Mouse (Mus musculus): ENCODE measurements around the gene Trhr2. TPM values are rescaled to one million over a fixed set of nuclear protein-coding genes. Genes with fewer than 3 reads are reported as not detected.

Gene Trhr2
- polyA plus RNA-seq, 1 experiment from 2014 or later, result not detected

DNA sequence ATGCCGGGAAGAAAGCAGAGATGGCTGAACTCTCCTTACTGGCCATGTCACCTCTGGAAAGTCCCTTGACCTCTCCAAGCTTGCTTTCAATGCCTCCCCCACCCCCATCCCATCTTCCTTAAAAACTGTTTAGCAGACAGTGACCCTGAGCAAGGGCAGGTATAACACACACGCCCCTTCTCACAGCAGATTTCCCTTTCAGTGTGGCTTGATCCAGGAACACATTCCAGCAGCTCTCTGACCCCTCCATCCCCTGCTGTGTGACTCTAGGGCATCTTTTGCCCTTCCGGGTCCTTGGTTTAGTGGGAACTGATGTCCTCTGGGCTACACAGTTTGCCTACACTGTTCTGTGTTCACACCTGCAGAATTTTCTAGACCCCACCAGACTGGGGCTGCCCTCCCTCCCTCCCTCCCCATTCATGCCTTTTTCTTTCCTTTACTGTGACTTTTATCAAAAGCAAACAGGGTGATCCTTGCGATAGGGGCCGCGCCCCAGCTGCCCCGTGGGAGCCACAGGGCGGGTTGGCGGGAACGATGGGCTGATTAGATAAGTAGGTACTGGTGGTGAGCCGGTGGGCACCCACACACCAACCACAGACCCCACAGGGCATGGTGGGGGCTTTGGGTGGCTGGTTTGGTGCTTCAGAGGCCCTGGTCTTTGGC is 41.4 kb downstream of the Trhr2 start:
- Histone ChIP-seq H3K27ac (no peak overlapping the region), H3K27me3 (ENCODE audit: control insufficient read depth, insufficient read depth, low read length) (no peaks in the 10 kb centered on the region), H3K4me1 (replicated peaks; ENCODE audit: control insufficient read depth, insufficient read depth, low read length) (peaks cover 14% of the 10 kb centered on the region), H3K9ac (no peak overlapping the region), H3K9me3 (ENCODE audit: control insufficient read depth, low read length) (no peaks in the 10 kb centered on the region), H3K36me3 (replicated peaks; ENCODE audit: control insufficient read depth, insufficient read depth) (no peaks in the 10 kb centered on the region), H3K4me3 (replicated peaks; ENCODE audit: low read length) (no peak overlapping the region), H3K4me2 (replicated peaks) (no peak overlapping the region)
- 80% methylated on average over 11 of the region's 11 CpGs for WGBS
- DNase-seq (ENCODE audit: low spot score) (no peak), ATAC-seq (ENCODE audit: low FRiP score) (no peak)

- Histone ChIP-seq H3K9me3 (ENCODE audit: control insufficient read depth, low read length) (no peaks in the 10 kb centered on the region), H3K4me3 (replicated peaks; ENCODE audit: low read length) (no peak overlapping the region), H3K27ac (no peak overlapping the region), H3K4me1 (replicated peaks; ENCODE audit: control insufficient read depth, insufficient read depth, low read length) (peaks cover 10% of the 10 kb centered on the region), H3K9ac (no peak overlapping the region), H3K27me3 (ENCODE audit: control insufficient read depth, insufficient read depth, low read length) (no peaks in the 10 kb centered on the region), H3K4me2 (replicated peaks) (no peak overlapping the region), H3K36me3 (replicated peaks; ENCODE audit: control insufficient read depth, insufficient read depth) (no peaks in the 10 kb centered on the region)
- ATAC-seq (ENCODE audit: low FRiP score) (no peak), DNase-seq (ENCODE audit: low spot score) (no peak)
- WGBS, result 58% methylated on average over 8 of the region's 8 CpGs
These were observed 42.5 kb downstream of the Trhr2 start for GRCm38 (mm10) chr8:122317918-122318475.

DNA sequence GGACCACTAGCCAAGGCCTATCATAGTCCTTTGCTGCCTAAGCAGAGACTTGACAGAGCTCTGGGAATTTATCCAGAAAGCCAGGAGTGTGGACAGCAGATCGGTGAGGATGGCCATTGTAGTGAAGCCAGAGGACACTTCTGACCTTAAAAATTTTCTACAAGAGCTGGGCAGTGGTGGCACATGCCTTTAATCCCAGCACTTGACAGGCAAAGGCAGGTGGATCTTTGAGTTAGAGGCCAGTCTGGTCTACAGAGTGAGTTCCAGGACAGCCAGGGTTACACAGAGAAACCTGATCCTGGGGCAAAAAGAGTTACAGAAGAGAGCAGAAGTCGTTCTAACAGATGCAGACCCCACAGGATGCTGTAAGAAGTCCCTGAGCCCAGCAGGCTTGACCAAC is 44.1 kb downstream of the Trhr2 start:
- Histone ChIP-seq H3K27ac (no peak overlapping the region), H3K4me3 (replicated peaks; ENCODE audit: low read length) (no peak overlapping the region), H3K9ac (no peak overlapping the region), H3K9me3 (ENCODE audit: control insufficient read depth, low read length) (no peaks in the 10 kb centered on the region), H3K27me3 (ENCODE audit: control insufficient read depth, insufficient read depth, low read length) (no peaks in the 10 kb centered on the region), H3K4me1 (replicated peaks; ENCODE audit: control insufficient read depth, insufficient read depth, low read length) (peaks cover 10% of the 10 kb centered on the region), H3K36me3 (replicated peaks; ENCODE audit: control insufficient read depth, insufficient read depth) (no peaks in the 10 kb centered on the region), H3K4me2 (replicated peaks) (no peak overlapping the region)
- DNase-seq (ENCODE audit: low spot score), result no peak
- WGBS, result 64% methylated on average over 2 of the region's 2 CpGs
- ATAC-seq (ENCODE audit: low FRiP score), result no peak

DNA sequence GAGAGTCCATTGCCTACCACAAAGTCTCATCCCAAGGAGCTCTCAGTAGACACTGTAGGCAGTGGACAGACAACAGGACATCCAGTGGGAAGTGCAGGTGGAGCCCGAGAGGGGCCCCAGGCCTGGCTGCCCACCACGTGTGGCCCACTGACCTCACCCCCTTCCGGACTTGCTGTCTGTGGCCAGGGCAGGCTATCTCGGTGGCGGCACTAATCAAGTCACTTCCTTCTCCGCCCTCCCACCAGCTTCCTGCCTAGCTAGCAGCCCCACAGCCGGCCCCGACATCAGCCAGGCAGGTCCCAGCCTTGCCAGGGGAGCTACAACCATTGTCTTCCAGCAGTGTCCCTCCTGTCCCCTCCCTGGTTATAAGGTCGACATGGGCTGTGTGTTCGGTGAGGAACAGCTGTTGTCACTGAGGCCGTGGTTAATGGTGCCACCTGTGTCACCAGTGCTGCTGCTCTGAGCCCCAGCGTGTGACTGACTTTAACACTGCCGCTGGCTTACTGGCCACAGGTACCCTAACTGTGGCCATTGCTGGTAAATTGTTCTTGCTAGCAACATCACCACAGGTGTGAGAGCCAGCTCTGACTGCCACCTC is 45.5 kb downstream of the Trhr2 start:
- WGBS, result 58% methylated on average over 13 of the region's 13 CpGs
- no peaks in the 10 kb centered on the region for H3K9me3 ChIP-seq (ENCODE audit: control insufficient read depth, low read length)
- H3K4me2 ChIP-seq (replicated peaks), result no peak overlapping the region
- no peak overlapping the region for H3K9ac ChIP-seq
- H3K4me3 ChIP-seq (replicated peaks; ENCODE audit: low read length), result no peak overlapping the region
- H3K27ac ChIP-seq, result no peak overlapping the region
- DNase-seq (ENCODE audit: low spot score) (no peak), ATAC-seq (ENCODE audit: low FRiP score) (no peak)
- H3K27me3 ChIP-seq (ENCODE audit: control insufficient read depth, insufficient read depth, low read length), result no peaks in the 10 kb centered on the region
- no peaks in the 10 kb centered on the region for H3K4me1 ChIP-seq (replicated peaks; ENCODE audit: control insufficient read depth, insufficient read depth, low read length)
- H3K36me3 ChIP-seq (replicated peaks; ENCODE audit: control insufficient read depth, insufficient read depth), result no peaks in the 10 kb centered on the region

- Histone ChIP-seq H3K4me1 (replicated peaks; ENCODE audit: control insufficient read depth, insufficient read depth, low read length) (no peaks in the 10 kb centered on the region), H3K36me3 (replicated peaks; ENCODE audit: control insufficient read depth, insufficient read depth) (no peaks in the 10 kb centered on the region), H3K9ac (no peak overlapping the region), H3K4me3 (replicated peaks; ENCODE audit: low read length) (no peak overlapping the region), H3K27me3 (ENCODE audit: control insufficient read depth, insufficient read depth, low read length) (no peaks in the 10 kb centered on the region), H3K27ac (no peak overlapping the region), H3K9me3 (ENCODE audit: control insufficient read depth, low read length) (no peaks in the 10 kb centered on the region), H3K4me2 (replicated peaks) (no peak overlapping the region)
- ATAC-seq (ENCODE audit: low FRiP score) (no peak), DNase-seq (ENCODE audit: low spot score) (no peak)
- WGBS, result 75% methylated on average over 12 of the region's 12 CpGs
These were observed 47.2 kb downstream of the Trhr2 start for GRCm38 (mm10) chr8:122313310-122313709.

DNA sequence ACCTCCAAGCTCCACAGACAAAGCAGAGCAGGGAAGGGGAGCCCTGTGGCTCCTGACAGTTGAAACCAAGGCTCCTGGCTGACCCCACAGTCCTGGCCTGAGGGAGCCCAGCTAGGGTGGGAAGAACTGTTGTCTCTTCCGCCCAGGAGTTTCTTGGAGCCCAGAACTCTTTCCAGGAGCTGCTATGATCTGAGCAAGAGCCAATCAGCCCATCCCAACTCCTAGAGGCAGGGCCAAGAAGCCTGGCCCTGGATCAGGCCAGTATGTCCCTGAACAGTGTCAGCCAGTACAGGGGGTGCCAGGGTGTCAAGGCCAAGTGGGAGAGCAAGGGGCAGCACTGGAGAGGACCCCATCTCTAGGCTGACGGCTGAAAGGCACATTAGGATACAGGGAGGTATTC is 48.0 kb downstream of the Trhr2 start:
- Histone ChIP-seq H3K36me3 (replicated peaks; ENCODE audit: control insufficient read depth, insufficient read depth) (no peaks in the 10 kb centered on the region), H3K4me3 (replicated peaks; ENCODE audit: low read length) (no peak overlapping the region), H3K4me1 (replicated peaks; ENCODE audit: control insufficient read depth, insufficient read depth, low read length) (peaks cover 2% of the 10 kb centered on the region; the same call in 1 of the 2 replicates), H3K4me2 (replicated peaks) (no peak overlapping the region), H3K9me3 (ENCODE audit: control insufficient read depth, low read length) (no peaks in the 10 kb centered on the region), H3K27me3 (ENCODE audit: control insufficient read depth, insufficient read depth, low read length) (no peaks in the 10 kb centered on the region), H3K27ac (no peak overlapping the region), H3K9ac (no peak overlapping the region)
- ATAC-seq (ENCODE audit: low FRiP score), result no peak
- DNase-seq (ENCODE audit: low spot score), result no peak
- WGBS, result 78% methylated on average over 2 of the region's 2 CpGs

DNA sequence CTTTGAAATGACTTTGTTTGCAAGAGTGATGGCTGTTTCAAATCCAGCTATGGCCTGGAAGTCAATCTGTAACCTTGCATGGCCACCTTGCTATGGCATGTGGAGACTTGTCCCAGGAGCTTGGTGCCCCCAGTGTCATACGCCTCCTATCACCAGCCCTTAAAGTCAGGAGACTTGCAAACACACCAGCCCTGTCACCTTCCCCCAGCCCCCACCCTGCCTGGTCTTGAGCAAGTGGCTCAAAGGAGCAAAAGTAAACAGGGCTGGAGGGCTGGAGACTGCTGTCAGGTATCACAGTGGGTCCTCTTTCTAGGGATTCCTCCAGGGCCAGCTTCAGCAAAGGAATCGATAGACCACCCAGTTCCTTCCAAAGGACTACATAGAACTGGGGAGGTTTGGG is 49.4 kb downstream of the Trhr2 start:
- DNase-seq (ENCODE audit: low spot score), result no peak
- Histone ChIP-seq H3K4me1 (replicated peaks; ENCODE audit: control insufficient read depth, insufficient read depth, low read length) (peaks cover 14% of the 10 kb centered on the region), H3K4me2 (replicated peaks) (no peak overlapping the region), H3K9ac (no peak overlapping the region), H3K27me3 (ENCODE audit: control insufficient read depth, insufficient read depth, low read length) (no peaks in the 10 kb centered on the region), H3K9me3 (ENCODE audit: control insufficient read depth, low read length) (no peaks in the 10 kb centered on the region), H3K36me3 (replicated peaks; ENCODE audit: control insufficient read depth, insufficient read depth) (no peaks in the 10 kb centered on the region), H3K27ac (no peak overlapping the region), H3K4me3 (replicated peaks; ENCODE audit: low read length) (no peak overlapping the region)
- WGBS, result 91% methylated on average over 2 of the region's 2 CpGs
- no peak for ATAC-seq (ENCODE audit: low FRiP score)

GRCm38 (mm10) chr8:122309272-122309671 is 51.3 kb downstream of the Trhr2 start:
- WGBS, result 74% methylated on average over 12 of the region's 12 CpGs
- H3K4me2 ChIP-seq (replicated peaks), result no peak overlapping the region
- H3K27ac ChIP-seq, result no peak overlapping the region
- peaks cover 14% of the 10 kb centered on the region for H3K4me1 ChIP-seq (replicated peaks; ENCODE audit: control insufficient read depth, insufficient read depth, low read length)
- no peak overlapping the region for H3K4me3 ChIP-seq (replicated peaks; ENCODE audit: low read length)
- H3K27me3 ChIP-seq (ENCODE audit: control insufficient read depth, insufficient read depth, low read length), result no peaks in the 10 kb centered on the region
- H3K9me3 ChIP-seq (ENCODE audit: control insufficient read depth, low read length), result no peaks in the 10 kb centered on the region
- DNase-seq (ENCODE audit: low spot score) (no peak), ATAC-seq (ENCODE audit: low FRiP score) (no peak)
- H3K9ac ChIP-seq, result no peak overlapping the region
- no peaks in the 10 kb centered on the region for H3K36me3 ChIP-seq (replicated peaks; ENCODE audit: control insufficient read depth, insufficient read depth)

- Histone ChIP-seq H3K36me3 (replicated peaks; ENCODE audit: control insufficient read depth, insufficient read depth) (no peaks in the 10 kb centered on the region), H3K27me3 (ENCODE audit: control insufficient read depth, insufficient read depth, low read length) (no peaks in the 10 kb centered on the region), H3K4me3 (replicated peaks; ENCODE audit: low read length) (no peak overlapping the region), H3K9ac (no peak overlapping the region), H3K27ac (0 out of 2 replicates have a peak overlapping the region, but pooled peaks have one; percentile 10), H3K4me1 (replicated peaks; ENCODE audit: control insufficient read depth, insufficient read depth, low read length) (peaks cover 14% of the 10 kb centered on the region), H3K4me2 (replicated peaks) (no peak overlapping the region), H3K9me3 (ENCODE audit: control insufficient read depth, low read length) (no peaks in the 10 kb centered on the region)
- peak; percentile 37 for ATAC-seq (ENCODE audit: low FRiP score)
- 57% methylated on average over 8 of the region's 8 CpGs for WGBS
- no peak for DNase-seq (ENCODE audit: low spot score)
These were observed 52.7 kb downstream of the Trhr2 start for GRCm38 (mm10) chr8:122307836-122308235.

Measured in hindbrain, embryonic 14.5 days (tissue).